Mouse (Mus musculus) cerebellum, adult 2 months (tissue): Measurements from ENCODE around the gene Ppm1l. TPM values are rescaled to one million over a fixed set of nuclear protein-coding genes. Genes with fewer than 3 reads are reported as not detected.
A peak's percentile ranks its signal among the peaks of the same experiment; 100 is the strongest.

ENCODE experiments used
- DNase-seq, 2 experiments: peaks; one replicate each; pipeline ENCODE4 v3.0.0; 2021
- H3K27ac ChIP-seq: fragments of 200-500 bp; 2 replicates; pipeline ENCODE4 v1.5.1; 2012; ENCODE audit warnings: low read length, control low read depth, inconsistent platforms; ENCODE audit not compliant: insufficient read depth
- H3K27me3 ChIP-seq: fragments of 200-500 bp; 2 replicates; pipeline ENCODE4 v1.6.1; 2012; ENCODE audit warnings: inconsistent platforms, mild to moderate bottlenecking, low read length, moderate library complexity; ENCODE audit not compliant: control insufficient read depth, insufficient read depth
- H3K4me1 ChIP-seq: fragments of 200-500 bp; 2 replicates; pipeline ENCODE4 v1.6.1; 2011; ENCODE audit warnings: low read length; ENCODE audit not compliant: control insufficient read depth, insufficient read depth
- H3K4me3 ChIP-seq: fragments of 200-500 bp; replicated peaks from 2 replicates; pipeline ENCODE3; 2011; ENCODE audit warnings: mild to moderate bottlenecking, low read depth, low read length, control low read depth; ENCODE audit not compliant: insufficient read depth
- CTCF ChIP-seq: fragments of 200-500 bp; IDR thresholded peaks from 2 replicates; pipeline ENCODE4 v1.5.1; 2011; ENCODE audit warnings: low read depth, mild to moderate bottlenecking, control low read depth, low read length, moderate library complexity, borderline replicate concordance; ENCODE audit not compliant: insufficient read depth
- POLR2A ChIP-seq: fragments of 200-500 bp; IDR thresholded peaks from 2 replicates; pipeline ENCODE4 v1.6.1; 2011; ENCODE audit warnings: low read length, control low read depth, borderline replicate concordance; ENCODE audit not compliant: insufficient read depth
- WGBS: fragments of 180-500 bp; shearing (Covaris S2); methylation state at CpG from one replicate; pipeline ENCODE4 v1.1.7; 2018; 5-methylcytosine and 5-hydroxymethylcytosine counted together
- polyA plus RNA-seq: library from polyadenylated mRNA; depleted of rRNA; stranded (reverse); fragments of >200 nt; gene quantifications from 2 replicates; pipeline ENCODE4 v1.2.3, GENCODE M21; 2012

Ppm1l gene
- polyA plus RNA-seq, 1 experiment: 38.2 TPM

- no peak overlapping the region for H3K4me3 ChIP-seq
- H3K27ac ChIP-seq: no peak overlapping the region
- TF ChIP-seq POLR2A (no peak), CTCF (no peak)
- H3K4me1 ChIP-seq: peaks cover 12% of the 10 kb centered on the region
- H3K27me3 ChIP-seq: no peaks in the 10 kb centered on the region
- no peak for DNase-seq
- 80% methylated on average over 9 of the region's 9 CpGs for WGBS
Observed at GRCm38 (mm10) chr3:69594071-69594470, 277.4 kb downstream of the Ppm1l start.

GRCm38 (mm10) chr3:69596116-69596515 lies 279.5 kb downstream of the Ppm1l start:
- no peak for TF ChIP-seq CTCF
- no peak overlapping the region for H3K4me3 ChIP-seq
- DNase-seq: no peak
- no peaks in the 10 kb centered on the region for H3K27me3 ChIP-seq
- H3K4me1 ChIP-seq: peaks cover 12% of the 10 kb centered on the region
- 84% methylated on average over 3 of the region's 3 CpGs for WGBS
- H3K27ac ChIP-seq: no peak overlapping the region

- Histone ChIP-seq H3K4me1 (peaks cover 8% of the 10 kb centered on the region; the same call in 1 of the 2 replicates), H3K4me3 (peak overlapping the region; percentile 5), H3K27me3 (no peaks in the 10 kb centered on the region), H3K27ac (no peak overlapping the region)
- DNase-seq: no peak
- TF ChIP-seq POLR2A (no peak), CTCF (no peak)
- WGBS: 84% methylated on average over 6 of the region's 6 CpGs
Observed at GRCm38 (mm10) chr3:69597211-69597610, 280.6 kb downstream of the Ppm1l start.

GRCm38 (mm10) chr3:69597816-69598215 lies 281.2 kb downstream of the Ppm1l start:
- H3K27ac ChIP-seq: no peak overlapping the region
- no peak for DNase-seq
- H3K4me1 ChIP-seq: peaks cover 8% of the 10 kb centered on the region; the same call in 1 of the 2 replicates
- 9% methylated on average over 7 of the region's 7 CpGs for WGBS
- TF ChIP-seq POLR2A (no peak), CTCF (no peak)
- H3K4me3 ChIP-seq: peak overlapping the region; percentile 91
- H3K27me3 ChIP-seq: no peaks in the 10 kb centered on the region

GRCm38 (mm10) chr3:69598261-69599165 lies 281.9 kb downstream of the Ppm1l start, which contains the start of gene B3galnt1:
Gene B3galnt1 (minus strand): TSS chr3:69598960.
- DNase-seq: peak; percentile 65 to 77
- Histone ChIP-seq H3K27ac (peak within 1 kb of the TSS; percentile 73), H3K27me3 (no peaks in the 10 kb centered on the region), H3K4me3 (peak within 1 kb of the TSS; percentile 91), H3K4me1 (peaks cover 8% of the 10 kb centered on the region; the same call in 1 of the 2 replicates)
- peak; percentile 50 for TF ChIP-seq POLR2A
- TF ChIP-seq CTCF: no peak
- WGBS: under 1% methylated on average over 84 of the region's 99 CpGs

- H3K4me3 ChIP-seq: peak overlapping the region; percentile 91
- peak overlapping the region; percentile 45 for H3K27ac ChIP-seq
- no peak for TF ChIP-seq POLR2A
- no peak for TF ChIP-seq CTCF
- WGBS: 3% methylated on average over 5 of the region's 5 CpGs
- peaks cover 8% of the 10 kb centered on the region; the same call in 1 of the 2 replicates for H3K4me1 ChIP-seq
- no peaks in the 10 kb centered on the region for H3K27me3 ChIP-seq
- DNase-seq: no peak
Observed at GRCm38 (mm10) chr3:69599166-69599500, 282.5 kb downstream of the Ppm1l start.

- no peak for TF ChIP-seq CTCF
- no peak for TF ChIP-seq POLR2A
- Histone ChIP-seq H3K27ac (no peak overlapping the region), H3K4me3 (no peak overlapping the region), H3K4me1 (no peaks in the 10 kb centered on the region), H3K27me3 (no peaks in the 10 kb centered on the region)
- no peak for DNase-seq
- WGBS: 93% methylated on average over 1 of the region's 1 CpGs
Observed at GRCm38 (mm10) chr3:69606923-69607322, 290.3 kb downstream of the Ppm1l start.

GRCm38 (mm10) chr3:69607468-69607867 lies 290.8 kb downstream of the Ppm1l start:
- WGBS: 11% methylated on average over 1 of the region's 1 CpGs

More at GRCm38 (mm10) chr3:69607468-69607867, 290.8 kb downstream of the Ppm1l start:
- Histone ChIP-seq H3K4me1 (no peaks in the 10 kb centered on the region), H3K27ac (no peak overlapping the region), H3K27me3 (no peaks in the 10 kb centered on the region), H3K4me3 (no peak overlapping the region)
- DNase-seq: no peak
- no peak for TF ChIP-seq CTCF
- TF ChIP-seq POLR2A: no peak
